Mouse (Mus musculus) Patski (cell line): ENCODE results near the gene Mavs. TPM values are rescaled to one million over a fixed set of nuclear protein-coding genes. Genes with fewer than 3 reads are reported as not detected.

ENCODE experiments used
- ATAC-seq: fragments of 100-300 bp; one replicate; pipeline ENCODE4 v1.8.0; 2021
- CTCF ChIA-PET: fragments of 350-600 bp; sonication (Branson Sonifier 250); formaldehyde crosslinking; loops from one replicate; lab custom pipeline; 2022; ENCODE audit warnings: inconsistent platforms; lab: Charles Lee
- POLR2A ChIA-PET: fragments of 350-600 bp; sonication (Branson Sonifier 250); formaldehyde crosslinking; loops from one replicate; lab custom pipeline; 2022; ENCODE audit warnings: antibody characterized with exemption, inconsistent platforms; lab: Charles Lee
- DNase-seq: peaks from one replicate; pipeline ENCODE4 v3.0.0-alpha.2; 2011; ENCODE audit warnings: low read depth, low spot score
- H3K27me3 ChIP-seq: fragments of 371-371 bp; one replicate; pipeline ENCODE4 v1.5.1; 2021
- CTCF ChIP-seq: fragments of 100-300 bp; IDR thresholded peaks from one replicate; pipeline ENCODE4 v1.5.1; 2021
- in situ Hi-C: fragments of 300-500 bp; cut with MboI; formaldehyde crosslinking; loops from 3 replicates; pipeline ENCODE4 v1.11.1; 2018; ENCODE audit warnings: low pct_unique_long_range_greater_than_20kb, mixed read lengths
- polyA plus RNA-seq: library from polyadenylated mRNA; unstranded; gene quantifications from one replicate; pipeline ENCODE4 v1.2.3, GENCODE M21; 2021

The Mavs gene
- 54.5 TPM for polyA plus RNA-seq

- no peak for TF ChIP-seq CTCF
- ChIA-PET CTCF (interaction anchor here (1.7 to 2.9 kb wide), 2 partner anchors 11 to 20 kb away, joined by 4 to 10 read pairs; no protein-coding TSS in a partner anchor), POLR2A (interaction anchor here (1.1 to 1.4 kb wide), 2 partner anchors 24 to 54 kb away, joined by 3 read pairs; partner anchors contain the start of gene Cenpb)
- ATAC-seq: peak; percentile 100
- peak; percentile 81 for DNase-seq
- in situ Hi-C loops: no loop called here
- no peaks in the 10 kb centered on the region for H3K27me3 ChIP-seq
These were observed at the start of gene Mavs for GRCm38 (mm10) chr2:131233307-131234126. Gene Mavs (plus strand): TSS chr2:131234063.

- in situ Hi-C loops: no loop called here
- TF ChIP-seq CTCF: no peak
- POLR2A ChIA-PET: no interaction called here
- no peaks in the 10 kb centered on the region for H3K27me3 ChIP-seq
- CTCF ChIA-PET: interaction anchor here (1.1 to 2.5 kb wide), 3 partner anchors 10 to 49 kb away, joined by 3 to 11 read pairs (median 3); no protein-coding TSS in a partner anchor
- ATAC-seq (no peak), DNase-seq (no peak)
These were observed 47.5 kb upstream of the Mavs start for GRCm38 (mm10) chr2:131186343-131186742.

DNA sequence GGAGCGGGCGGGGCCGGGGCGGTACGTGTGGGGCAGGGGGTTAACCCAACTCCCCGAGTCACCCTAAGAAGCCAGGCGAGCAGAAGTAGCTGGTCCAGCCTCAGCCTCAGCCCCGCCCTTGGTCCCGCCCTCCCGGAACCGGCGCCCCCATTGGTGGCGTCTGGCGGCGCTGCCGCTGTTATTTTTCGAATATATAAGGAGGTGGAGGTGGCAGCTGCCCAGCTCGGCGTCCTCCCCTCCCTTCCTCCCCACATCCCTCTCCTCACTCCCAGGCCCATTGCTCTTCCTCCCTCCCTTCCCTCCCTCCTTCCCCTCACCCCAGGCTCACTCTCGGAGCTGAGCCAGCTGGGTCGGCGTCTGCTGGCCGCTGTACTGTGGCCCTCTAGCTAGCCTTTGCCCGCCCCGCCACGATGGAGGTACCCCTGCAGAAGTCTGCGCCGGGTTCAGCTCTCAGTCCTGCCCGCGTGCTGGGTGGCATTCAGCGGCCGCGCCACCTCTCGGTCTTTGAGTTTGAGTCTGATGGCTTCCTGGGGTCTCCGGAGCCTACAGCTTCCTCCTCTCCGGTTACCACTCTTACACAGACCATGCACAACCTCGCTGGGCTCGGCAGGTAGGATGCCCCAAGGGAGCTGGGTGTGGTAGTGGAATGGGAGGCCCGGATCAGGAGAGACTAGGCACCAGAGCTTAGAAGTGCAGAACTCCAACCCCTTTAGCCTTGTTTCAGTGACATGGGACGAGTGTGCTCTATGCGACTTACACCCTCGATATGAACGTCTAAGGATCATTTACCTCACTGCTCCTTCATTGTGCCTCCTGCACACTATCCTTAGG, 46.9 kb upstream of the Mavs start, which contains the start of the genes Cdc25b and Spef1:
Cdc25b (plus strand) TSS at position 179 of the 831 bp plus-strand sequence.
Spef1 (minus strand) TSS at position 512 of the 831 bp plus-strand sequence.
- in situ Hi-C loops: no loop called here

GRCm38 (mm10) chr2:131187602-131187922, 46.3 kb upstream of the Mavs start:
- POLR2A ChIA-PET: interaction anchor here (0.6 to 1.4 kb wide), 2 partner anchors 30 to 48 kb away, joined by 3 read pairs; no protein-coding TSS in a partner anchor
- CTCF ChIA-PET: interaction anchor here (1.1 to 2.5 kb wide), 4 partner anchors 12 to 67 kb away, joined by 3 to 11 read pairs (median 3); partner anchors contain the start of gene 1700037H04Rik
- no peak for DNase-seq
- no peak for ATAC-seq
- TF ChIP-seq CTCF: no peak
- in situ Hi-C loops: no loop called here
- no peaks in the 10 kb centered on the region for H3K27me3 ChIP-seq

More for the DNA sequence above, 46.9 kb upstream of the Mavs start, which contains the start of the genes Cdc25b and Spef1:
- POLR2A ChIA-PET: interaction anchor here (0.6 to 1.4 kb wide), 2 partner anchors 29 to 48 kb away, joined by 3 read pairs; no protein-coding TSS in a partner anchor
- no peak for TF ChIP-seq CTCF
- no peaks in the 10 kb centered on the region for H3K27me3 ChIP-seq
- CTCF ChIA-PET: interaction anchor here (0.7 to 2.5 kb wide), 5 partner anchors 13 to 151 kb away, joined by 3 to 11 read pairs (median 3); partner anchors contain the start of gene 1700037H04Rik
- no peak for DNase-seq
- ATAC-seq: peak; percentile 89

- DNase-seq (no peak), ATAC-seq (no peak)
- in situ Hi-C loops: no loop called here
- CTCF ChIA-PET: interaction anchor here (1.4 to 2.5 kb wide), 2 partner anchors 12 to 67 kb away, joined by 3 to 11 read pairs; no protein-coding TSS in a partner anchor
- POLR2A ChIA-PET: no interaction called here
- TF ChIP-seq CTCF: no peak
- H3K27me3 ChIP-seq: no peaks in the 10 kb centered on the region
These were observed 45.6 kb upstream of the Mavs start for GRCm38 (mm10) chr2:131188311-131188710.

DNA sequence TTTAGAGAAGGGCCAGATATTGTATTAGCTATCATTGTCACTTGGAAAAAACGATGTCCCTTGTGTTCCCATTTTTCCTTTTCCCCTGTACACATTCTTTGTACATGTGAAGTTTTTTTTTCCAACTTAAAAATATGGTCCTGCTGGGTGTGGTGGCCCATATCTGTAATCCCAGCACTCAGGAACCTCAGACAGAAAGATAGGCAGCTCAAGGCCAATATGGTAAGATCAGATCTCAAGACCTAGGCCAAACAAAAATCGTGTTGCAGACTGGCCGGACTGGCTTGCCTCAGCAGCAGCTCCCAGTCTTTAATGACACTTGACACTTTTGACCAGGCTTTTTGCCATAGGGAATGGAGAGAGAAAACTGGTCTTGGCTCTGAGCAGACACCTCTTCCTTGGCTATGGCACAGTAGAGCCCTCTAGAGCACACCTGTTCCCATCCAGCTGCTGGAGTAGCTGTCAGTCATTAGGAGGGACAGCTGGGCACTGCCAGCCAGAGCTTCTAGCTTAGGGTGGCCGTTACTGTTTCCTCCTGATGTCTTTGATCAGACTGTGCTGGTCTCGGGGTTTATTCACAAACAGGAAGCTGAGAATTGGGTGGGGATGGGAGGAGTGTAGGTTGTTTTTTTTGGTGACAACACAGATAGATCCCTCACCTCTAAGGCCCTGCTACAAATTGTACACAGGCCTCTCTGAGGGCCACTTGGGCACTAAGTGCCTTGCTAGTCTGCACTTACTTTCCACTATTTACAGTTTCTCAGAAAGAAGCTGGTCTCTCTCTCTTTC, 44.1 kb upstream of the Mavs start:
- DNase-seq: no peak

GRCm38 (mm10) chr2:131190344-131191004, 43.4 kb upstream of the Mavs start:
- no peak for DNase-seq
- CTCF ChIA-PET: interaction anchor here (0.8 to 0.9 kb wide), 2 partner anchors 8 to 10 kb away, joined by 3 read pairs; no protein-coding TSS in a partner anchor
- no peak for ATAC-seq
- POLR2A ChIA-PET: interaction anchor here (1.3 kb wide), 1 partner anchor 11 kb away, joined by 4 read pairs; the partner anchor contains the start of gene Cenpb
- no peaks in the 10 kb centered on the region for H3K27me3 ChIP-seq
- no peak for TF ChIP-seq CTCF
- in situ Hi-C loops: no loop called here

More for the DNA sequence above, 44.1 kb upstream of the Mavs start:
- no peaks in the 10 kb centered on the region for H3K27me3 ChIP-seq
- in situ Hi-C loops: no loop called here
- no peak for ATAC-seq
- POLR2A ChIA-PET: interaction anchor here (1.3 kb wide), 1 partner anchor 10 kb away, joined by 4 read pairs; the partner anchor contains the start of gene Cenpb
- TF ChIP-seq CTCF: no peak
- CTCF ChIA-PET: interaction anchor here (0.8 to 0.9 kb wide), 2 partner anchors 9 to 11 kb away, joined by 3 read pairs; no protein-coding TSS in a partner anchor

DNA sequence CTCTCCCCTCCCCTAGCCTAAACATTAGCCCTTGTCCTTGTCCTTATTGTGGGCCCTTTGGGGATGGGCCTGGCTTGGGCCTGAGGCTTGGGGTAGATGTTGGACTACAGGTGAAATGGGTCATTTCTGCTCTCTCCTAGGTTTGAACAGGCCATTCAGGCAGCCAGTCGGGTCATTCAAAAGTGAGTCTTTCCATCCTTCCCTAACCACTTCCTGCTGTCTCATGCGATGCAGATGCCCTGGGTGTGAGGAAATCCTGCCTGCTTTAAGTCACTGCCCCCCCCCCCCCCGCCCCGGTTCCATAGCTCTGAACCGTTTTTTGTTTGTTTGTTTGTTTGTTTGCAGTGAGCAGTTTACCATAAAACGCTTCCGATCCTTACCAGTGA, 42.9 kb upstream of the Mavs start:
- no peak for DNase-seq
- ATAC-seq: no peak
- no peaks in the 10 kb centered on the region for H3K27me3 ChIP-seq
- no peak for TF ChIP-seq CTCF
- POLR2A ChIA-PET: interaction anchor here (1.6 kb wide), 1 partner anchor 12 kb away, joined by 4 read pairs; no protein-coding TSS in a partner anchor
- in situ Hi-C loops: no loop called here
- CTCF ChIA-PET: no interaction called here
